Mouse (Mus musculus): ENCODE measurements at regions not wholly inside any gene's neighbourhood (a gene's known extent, or its start where the extent isn't known, plus 50 kb on each side); places are given as distances from the start of the nearest gene placed in this dataset.

- peak; percentile 3 for DNase-seq
Measured at GRCm38 (mm10) chr1:163190841-163191240, 105.4 kb upstream of the Mroh9 start.

GRCm38 (mm10) chr1:163181851-163182250 is 96.4 kb upstream of the Mroh9 start:
- no peak for DNase-seq

DNA sequence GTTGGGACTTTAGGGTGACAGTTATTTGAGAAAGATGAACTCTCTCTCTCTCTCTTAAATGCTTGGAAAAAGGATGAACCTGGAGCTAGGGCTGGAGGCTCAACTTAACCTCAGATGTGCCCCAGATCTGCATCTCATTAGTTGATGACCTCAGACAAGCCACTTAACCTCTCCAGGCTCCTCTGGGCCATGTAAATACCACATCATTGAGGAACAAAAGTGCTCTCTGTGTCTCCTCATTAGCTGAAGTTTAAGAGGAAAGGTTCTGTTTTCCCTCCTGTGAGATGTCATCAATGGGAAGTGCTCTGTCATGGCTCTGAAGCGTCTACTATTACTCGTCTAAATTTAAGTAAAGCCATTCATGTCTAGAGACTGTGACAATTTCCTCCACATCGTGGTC is 91.5 kb upstream of the Mroh9 start:
- no peak for DNase-seq

DNA sequence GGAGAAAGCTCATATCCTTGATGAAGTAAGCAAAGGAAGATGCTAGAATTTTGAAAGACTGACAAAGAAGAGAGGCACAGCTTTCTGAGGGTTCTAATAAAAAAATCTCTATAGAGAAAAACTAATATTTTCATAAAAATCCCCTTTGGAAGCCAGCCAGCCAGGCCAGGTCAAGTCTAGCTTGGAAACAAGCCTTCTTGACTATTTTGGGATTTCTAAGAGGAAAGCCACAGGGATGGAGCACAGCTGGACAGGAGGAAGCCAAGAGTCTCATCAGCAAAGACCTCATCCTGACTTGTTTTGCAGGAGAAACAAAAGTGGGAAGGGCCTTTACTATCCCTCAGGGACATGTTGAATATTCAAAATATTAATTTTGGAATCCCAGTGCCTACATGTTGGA is 81.6 kb upstream of the Mroh9 start:
- peak; percentile 27 for DNase-seq

- DNase-seq = no peak
Measured at GRCm38 (mm10) chr1:163163636-163164035, 78.2 kb upstream of the Mroh9 start.

DNA sequence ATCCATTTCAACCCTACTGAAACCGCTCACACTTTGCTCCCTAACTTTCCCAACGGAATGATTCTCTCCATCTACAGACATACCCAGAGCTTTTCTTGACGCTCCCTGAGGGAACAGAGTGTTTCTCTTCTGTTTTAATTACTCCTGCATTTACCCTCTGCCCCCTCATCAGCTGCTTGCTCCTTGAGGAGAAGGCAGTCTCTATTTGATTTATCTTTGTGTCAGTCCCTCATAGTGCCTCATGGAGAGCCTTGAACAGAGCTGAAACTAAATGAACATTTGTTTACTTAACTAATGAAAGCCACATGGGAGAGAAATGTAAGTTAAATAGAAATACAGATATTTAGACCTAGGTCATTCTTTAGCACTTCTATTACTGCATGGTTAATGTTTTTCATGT is 74.4 kb upstream of the Mroh9 start:
- no peak for DNase-seq

DNA sequence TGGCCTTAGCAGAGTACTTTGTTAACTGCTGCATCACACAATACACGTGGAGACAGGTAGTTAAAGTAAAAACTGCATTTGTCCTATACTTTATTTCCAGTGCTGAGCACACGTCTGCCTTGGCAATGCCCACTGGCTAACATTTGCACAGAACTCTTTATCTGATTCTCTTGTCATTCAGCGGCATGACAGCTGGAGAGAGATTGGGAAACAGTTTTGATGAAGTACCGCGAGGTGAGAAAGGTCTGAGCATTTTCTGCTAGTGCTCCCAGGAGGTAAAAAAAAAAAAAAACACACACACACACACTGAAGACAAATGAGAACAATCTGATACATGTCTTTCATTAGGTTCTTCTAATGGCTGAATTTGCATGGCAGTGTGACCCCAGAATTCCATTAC is 73.0 kb upstream of the Mroh9 start:
- peak; percentile 6 for DNase-seq

GRCm38 (mm10) chr1:163150203-163150855 is 64.9 kb upstream of the Mroh9 start:
- peak; percentile 81 for DNase-seq

DNA sequence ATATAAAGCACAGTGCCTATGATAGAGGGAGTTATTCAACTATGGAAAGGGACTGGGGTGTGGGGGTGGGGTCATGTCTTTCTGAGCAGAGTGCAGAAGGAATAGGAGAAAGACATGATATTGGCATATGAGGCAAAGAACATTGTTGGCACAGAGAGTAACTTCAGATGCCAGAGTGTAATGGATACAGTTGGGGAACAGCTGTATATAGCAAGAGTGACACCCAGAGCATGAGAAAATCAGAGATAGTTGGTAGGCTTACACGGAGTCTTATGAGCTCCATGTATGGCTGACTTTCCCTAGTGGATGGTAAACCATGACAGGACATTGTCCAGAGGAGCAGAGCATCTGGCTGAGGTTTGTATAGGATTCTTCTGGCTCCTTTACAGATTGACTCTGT is 61.2 kb upstream of the Mroh9 start:
- DNase-seq = no peak

DNA sequence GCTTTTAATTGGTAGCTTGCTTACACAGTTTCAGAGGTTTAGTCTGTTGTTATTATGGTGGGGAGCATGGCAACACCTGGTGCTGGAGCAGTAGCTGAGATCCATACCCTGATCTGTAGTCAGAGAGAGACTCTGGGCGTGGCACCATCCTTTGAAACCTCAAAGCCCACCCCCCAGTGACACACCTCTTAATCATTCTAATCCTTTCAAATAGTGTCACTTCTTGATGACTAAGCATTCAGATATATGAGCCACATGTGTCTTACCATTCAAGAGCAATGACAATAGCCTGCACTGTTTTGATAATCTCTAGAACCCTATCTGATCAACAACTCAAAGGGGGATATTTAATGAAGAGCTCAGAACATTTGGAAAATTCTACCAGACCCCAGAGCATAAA is 57.6 kb upstream of the Mroh9 start:
- no peak for DNase-seq

- DNase-seq = peak; percentile 1
Measured at GRCm38 (mm10) chr1:163141471-163141870, 56.0 kb upstream of the Mroh9 start.

DNA sequence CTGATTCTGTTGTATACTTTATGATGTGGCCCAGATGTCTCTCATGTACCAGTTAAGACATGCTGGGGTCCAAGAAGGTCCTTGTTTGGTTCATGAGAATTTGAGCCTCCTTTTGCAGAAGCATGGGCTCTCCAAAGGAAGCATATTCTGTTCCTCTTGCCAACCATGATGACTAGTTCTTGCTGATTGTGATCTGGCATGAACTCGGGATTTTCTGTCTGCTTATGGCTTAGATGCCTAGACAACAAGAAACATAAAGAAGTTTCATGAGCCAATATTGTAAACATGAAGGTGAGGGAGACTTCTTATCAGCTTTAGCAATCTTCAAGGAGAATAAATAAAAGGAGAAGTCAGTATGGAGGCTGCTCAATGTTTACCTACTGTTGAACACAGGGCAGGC is 52.7 kb upstream of the Mroh9 start:
- no peak for DNase-seq
